Mouse (Mus musculus): Measurements from ENCODE around the gene Lcn4.

Gene Lcn4

DNA sequence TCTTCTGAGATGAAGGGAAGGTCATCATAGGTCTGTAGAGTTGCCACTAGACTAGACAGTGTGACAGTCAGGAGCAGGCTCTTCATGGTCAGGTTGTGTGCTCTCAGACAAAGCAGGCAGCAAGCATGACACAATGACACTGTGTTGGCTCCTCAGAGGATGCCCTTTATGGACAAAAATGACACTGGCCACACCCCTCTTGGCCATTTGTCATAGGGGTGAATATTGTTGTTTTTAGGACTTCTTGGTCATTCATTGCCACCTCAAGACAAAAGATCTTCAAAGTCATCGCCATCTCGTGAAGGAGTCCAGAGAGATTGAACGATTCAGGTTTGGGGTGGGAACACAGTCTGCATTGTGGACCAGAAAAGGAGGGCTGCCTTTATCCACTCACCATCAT is at the start of gene Lcn4:
TSS of gene Lcn4 (minus strand) at position 101 of the 400 bp plus-strand sequence.
- no peak for DNase-seq

DNA sequence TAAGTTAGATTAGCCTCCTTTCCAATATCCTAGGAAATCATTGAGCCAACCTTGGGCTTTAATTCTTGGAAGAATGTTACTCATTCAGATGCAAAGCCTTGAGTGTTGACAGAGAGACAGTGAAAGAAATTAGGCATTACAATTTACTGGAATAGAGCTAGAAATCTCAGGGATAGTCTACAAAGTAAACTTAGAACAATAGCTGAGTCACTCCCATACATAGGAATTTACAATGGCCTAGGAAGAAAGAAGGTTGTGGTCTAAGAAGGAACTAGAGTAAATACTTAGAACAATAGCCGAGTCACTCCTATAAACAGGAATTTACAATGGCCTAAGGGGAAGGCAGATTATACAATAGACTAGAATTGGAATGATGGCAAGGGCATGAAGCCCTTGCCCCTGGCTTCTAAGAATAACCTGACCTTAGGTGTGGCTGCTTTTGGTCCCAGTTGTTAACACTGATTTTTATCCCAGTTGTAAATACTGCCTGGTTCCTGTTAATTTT is 15.1 kb upstream of the Lcn4 start:
- no peak for DNase-seq

DNA sequence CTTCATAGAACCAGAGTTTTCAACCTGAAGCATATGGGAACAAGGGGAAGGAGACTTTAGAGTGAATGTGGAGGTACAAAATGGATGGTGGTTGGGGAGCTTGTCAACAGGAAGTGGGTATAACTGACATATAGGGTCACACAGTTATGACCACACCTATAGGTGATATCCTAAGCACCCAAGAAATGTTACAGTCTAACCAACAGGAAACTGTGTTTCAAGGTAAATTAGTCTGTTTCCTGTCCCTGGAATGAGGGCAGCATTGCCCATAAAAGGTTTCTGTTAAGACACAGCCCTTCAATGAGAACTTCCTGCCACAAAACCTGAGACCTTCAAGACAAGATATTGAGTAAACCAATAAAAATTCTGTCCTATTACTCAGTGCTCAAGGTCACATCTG is 2.3 kb downstream of the Lcn4 start:
- no peak for DNase-seq

DNA sequence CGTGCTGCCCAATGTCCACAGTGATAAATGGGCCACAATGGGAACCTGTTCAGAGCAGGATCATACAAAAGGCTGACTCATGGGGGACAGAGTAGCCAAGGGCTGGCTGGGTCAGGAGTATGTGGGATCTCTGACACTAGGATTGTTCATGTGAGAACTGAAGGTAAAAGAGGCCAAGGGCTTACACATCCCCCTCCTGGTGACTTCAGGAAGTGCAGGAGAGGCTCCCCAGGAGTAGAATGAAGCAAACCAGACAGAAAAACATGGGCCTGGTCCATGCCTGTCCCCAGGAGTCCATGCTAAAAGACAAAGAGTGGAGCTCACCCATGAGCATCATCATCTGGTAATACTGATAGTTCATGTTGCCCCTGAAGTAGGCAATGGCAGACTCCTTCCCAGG is 7.5 kb downstream of the Lcn4 start:
- peak; percentile 14 to 63 for DNase-seq

DNA sequence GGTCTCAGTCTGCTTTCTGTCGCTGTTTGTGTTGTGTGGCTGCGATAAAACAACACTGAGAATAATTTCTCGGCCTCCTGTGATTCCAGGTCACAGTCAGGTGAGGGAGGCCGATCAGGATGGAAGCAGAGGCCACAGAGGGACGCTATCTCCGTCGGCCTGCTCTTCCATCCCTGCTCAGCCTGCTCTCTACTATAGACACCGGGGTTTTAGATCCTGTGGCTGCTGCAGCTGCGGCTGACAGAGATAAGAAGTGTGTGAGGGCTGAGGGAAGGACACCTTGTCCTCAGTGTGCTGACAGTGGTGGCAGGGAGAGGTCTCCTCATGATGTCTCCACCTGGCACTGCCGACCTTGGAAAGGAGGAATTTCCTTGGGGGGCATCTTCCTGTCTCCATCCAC is 8.0 kb downstream of the Lcn4 start:
- DNase-seq, result no peak

DNA sequence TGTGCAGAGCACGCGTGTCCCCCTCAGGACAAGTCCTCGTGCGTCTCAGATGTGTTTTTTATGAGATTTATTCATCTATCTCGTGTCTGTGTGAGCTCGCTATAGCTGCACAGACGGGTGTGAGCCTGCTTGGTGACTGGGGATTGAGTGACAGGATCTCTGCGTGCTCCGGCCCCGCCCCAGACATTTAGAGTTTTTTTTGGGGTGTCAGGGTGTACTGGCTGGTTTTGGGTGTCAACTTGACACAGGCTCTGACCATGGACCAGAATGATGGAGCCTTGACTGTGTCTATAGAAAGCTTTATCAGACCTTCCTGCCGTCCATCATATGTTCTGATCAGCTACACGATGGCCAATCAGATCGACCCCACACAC is 8.6 kb downstream of the Lcn4 start:
- DNase-seq, result no peak

DNA sequence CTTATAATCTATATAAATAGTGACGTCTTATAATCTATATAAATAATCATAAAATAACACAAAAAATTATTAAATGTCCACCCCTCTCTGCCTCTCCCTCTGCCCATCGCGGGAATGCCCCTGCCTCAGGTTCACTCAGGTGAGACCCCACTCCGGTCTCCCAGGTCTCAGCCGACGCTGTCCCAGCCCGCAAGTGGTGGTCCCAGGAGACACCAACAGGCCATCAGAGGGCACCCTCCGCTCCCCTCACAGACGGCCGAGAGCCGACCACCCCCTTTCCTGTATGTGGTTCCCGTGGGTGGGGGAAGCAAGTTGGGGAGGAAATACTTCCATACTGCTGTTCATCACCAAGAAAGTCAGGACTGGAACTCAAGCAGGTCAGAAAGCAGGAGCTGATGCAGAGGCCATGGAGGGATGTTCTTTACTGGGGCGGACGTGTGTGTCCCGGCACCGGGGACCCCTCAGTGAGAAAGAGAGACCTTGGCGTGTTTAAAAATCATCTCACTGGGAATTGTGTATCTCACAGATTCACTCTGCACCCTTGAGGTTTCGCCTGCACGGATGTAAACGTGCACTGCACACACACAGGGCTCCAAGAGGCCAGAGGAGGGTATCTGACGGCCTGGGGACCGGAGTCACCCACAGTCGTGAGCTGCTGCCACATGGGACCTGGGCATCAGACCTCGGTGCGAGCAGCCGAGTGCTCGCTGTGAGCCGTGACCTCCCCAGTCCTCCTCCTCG is 9.1 kb downstream of the Lcn4 start:
- no peak for DNase-seq

DNA sequence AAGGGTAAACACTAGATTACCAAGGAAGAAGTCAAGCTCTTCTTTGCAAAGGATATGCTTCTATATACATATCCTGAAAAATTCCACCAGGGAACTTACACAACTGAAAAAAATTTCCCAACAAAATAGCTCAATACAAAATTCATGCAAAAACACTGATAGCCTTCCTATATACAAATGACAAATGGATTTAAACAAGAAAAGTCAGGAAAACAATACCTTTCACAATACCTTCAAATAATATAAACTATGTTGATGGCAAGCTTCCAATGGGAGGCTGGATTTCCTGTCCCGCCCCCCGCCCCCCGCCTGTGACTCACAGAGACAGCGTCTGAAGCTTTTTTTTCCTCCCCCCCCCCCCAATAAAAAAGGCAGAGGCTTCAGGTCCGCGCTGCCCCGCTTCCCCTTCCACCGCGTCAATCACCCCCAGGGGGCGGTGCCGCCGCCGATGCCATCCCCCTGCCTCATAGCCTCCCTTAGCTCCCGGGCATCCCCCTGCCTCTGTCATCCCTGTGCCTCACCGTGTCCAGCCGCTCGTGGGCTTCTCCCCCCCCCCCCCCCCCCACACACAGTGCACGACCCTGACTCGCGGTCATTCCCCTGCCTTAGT is 9.8 kb downstream of the Lcn4 start:
- DNase-seq, result no peak

DNA sequence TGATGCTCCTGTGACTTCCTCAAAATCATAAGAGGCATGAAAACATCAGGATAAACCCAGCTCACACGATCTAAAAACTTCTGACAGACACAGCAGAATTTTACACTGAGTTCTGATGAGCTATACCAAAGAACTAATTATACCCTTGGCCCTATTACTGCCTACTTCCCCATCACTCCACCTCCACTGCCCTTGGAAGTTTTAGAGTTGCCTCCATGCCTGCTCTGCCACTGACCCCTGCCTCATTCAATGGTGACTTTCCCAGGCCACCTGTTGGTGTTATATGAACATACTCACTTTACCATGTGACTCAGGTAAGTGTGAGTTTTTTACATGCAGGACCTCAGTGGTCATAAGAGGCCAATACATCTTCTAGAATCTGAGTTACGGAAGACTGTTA is 13.7 kb downstream of the Lcn4 start:
- no peak for DNase-seq

DNA sequence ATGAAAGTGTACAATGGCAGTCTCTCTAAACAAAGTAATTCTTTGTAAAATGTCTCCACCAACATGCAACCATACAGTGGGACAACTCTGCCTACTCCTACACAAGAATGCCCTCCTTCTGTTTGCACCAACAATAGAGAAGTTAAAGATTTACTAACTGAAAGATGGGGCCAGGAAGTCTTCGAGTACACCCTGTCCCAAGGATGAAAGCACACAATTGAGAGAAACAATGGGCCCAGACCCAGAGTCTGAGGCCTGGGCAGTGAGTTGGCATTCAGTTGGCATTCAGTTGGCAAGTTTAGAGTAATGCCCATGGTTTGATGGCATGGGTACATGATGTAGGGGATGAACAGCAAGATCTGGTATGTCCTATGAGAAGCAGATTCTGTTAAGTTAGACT is 16.4 kb downstream of the Lcn4 start:
- DNase-seq, result no peak

DNA sequence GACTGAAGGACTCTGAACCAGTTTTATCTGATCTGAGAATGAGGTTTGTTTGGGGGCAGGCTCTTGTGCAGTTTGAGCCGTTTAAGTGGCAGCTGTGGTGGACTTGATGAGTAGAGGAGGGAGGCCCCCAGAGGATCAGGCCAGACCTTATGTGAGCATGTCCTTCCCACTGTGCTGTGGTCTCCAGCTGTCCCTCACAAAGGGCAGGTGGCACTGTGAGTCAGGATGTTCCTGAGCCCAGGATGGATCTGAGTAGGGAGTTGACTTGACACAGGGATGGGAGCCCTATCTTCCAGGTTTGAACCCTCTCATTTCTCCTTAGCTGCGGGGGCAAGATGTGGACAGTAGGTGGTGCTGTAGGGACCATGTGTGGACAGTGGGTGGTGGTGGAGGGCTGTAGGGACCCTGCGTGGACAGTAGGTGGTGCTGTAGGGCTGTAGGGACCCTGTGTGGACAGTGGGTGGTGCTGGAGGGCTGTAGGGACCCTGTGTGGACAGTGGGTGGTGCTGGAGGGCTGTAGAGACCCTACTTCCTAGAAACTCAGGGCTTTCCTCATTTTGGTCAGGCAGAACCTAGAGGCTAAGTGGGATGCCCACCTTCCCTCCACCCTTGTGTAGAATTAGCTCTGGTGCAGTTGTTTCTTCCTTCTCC is 24.3 kb downstream of the Lcn4 start:
- DNase-seq, result peak; percentile 75 to 81

DNA sequence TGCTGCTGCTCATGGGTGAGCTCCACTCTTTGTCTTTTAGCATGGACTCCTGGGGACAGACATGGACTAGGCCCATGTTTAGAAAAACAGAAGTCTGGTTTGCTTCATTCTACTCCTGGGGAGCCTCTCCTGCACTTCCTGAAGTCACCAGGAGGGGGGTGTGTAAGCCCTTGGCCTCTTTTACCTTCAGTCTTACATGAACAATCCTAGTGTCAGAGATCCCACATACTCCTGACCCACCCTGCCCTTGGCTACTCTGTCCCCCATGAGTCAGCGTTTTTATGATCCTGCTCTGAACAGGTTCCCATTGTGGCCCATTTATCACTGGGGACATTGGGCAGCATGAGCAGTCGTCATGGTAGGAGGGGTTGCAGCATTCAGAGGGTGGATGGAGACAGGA is 27.1 kb downstream of the Lcn4 start:
- DNase-seq, result peak; percentile 18 to 47

DNA sequence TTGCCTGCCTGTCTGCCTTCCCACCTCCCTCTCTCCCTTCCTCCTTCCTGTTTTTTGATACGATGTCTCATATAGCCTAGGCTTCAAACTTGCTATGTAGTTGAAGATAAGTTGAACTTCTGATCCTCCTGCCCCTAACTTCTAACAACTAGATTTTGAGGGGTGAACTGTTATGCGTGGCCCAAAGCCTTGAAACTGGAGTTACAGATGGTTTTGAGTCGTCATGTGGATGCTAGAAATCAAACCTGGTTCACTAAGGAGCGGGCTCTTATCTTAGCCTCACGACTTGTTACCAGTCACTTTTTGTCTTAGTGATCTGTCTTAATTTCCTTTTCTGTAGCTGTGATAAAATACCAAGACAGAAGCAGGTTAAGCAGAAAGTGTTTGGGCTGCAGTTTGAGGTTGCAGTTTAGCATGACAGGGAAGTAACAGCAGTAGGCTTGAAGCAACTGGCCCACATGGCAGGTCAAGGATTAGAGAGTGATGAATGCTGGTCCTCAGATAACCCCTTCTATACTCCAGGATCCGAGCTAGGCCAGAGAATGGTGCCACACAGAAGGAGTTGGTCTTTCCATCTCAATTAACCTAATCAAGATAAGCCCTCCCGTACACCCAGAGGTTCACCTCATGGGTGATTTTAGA is 30.0 kb downstream of the Lcn4 start:
- no peak for DNase-seq

DNA sequence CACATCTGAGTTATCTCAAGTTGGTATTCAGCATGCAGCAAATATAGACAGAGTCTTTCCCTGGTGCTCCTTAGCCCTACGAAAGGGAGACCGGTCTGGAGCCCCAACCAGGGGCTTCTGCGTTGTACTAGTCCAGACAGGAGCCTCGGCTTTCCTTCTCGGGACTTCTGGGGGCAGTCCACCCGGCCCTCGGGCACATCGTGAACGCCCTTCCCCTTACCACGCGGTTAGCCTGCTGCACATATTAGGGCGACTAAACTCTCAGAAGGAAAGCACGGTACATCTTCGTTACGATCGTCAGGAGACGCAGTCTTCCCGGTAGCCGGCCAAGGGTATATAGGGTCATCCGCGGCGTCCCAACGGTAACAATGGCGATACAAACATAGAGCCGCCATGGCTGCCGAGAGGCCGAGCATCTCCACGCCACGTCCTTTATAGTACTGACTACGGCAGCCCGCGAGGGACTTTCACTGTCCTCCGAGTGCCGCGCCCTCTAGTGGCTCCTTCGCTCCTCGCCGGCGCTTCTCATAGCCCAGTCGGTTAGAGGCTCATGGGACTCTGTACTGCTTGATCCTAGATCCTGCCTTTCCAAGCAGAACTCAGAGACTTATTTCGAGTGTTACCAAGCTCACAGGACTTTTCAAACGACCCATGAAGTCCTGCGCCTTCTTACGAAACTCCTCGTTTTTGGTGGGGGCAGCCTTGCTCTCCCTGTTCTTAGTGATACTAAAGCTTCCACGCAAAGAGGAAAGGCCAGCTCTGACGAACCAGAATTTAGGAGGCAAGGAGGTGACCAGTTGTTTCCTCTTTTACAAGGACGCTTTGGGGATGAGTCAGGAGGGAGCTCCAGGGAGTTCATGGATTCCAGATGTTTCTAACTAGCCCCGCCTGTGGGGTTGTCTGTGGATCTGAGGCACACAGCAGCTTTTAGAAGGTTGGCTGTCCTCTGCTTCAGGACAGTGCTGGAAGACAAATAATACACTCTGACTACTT is 30.9 kb downstream of the Lcn4 start:
- peak; percentile 92 to 98 for DNase-seq

DNA sequence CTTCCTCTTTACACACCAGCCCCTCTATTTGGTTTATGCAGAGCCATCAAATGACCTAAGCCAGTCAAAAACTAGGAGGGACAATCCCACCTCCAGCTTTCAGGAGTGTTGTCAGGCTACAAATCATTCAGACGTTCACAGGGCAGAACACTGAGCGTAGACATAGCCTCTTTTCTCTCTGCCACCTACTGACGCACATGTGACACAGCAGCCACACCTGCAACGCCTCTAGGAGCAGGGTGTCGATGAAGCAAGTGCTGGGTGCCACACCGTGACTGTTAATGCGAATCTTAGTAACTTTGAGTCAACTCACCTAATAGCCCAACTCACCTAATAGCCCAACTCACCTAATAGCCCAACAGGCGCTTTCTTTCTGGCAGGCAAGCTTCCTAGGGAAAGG is 32.0 kb downstream of the Lcn4 start:
- peak; percentile 54 for DNase-seq

DNA sequence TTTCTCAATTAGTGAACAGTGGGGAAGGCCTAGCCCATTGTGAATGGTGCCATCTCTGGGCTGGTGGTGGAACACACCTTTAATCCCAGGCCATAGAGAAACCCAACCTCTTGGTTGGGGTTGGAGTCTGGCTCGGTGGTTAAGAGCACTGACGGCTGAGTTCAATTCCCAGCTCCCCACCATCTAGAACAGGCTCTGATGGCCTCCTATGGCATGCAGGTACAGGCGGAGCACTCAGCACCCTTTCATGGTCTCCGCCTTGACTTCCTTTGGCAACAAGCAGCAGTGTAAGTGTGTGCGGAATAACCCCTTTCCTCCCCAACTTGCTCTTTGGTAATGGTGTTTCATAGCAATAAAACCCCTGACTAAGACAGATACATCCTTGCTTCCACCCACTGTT is 32.5 kb downstream of the Lcn4 start:
- DNase-seq, result no peak

DNA sequence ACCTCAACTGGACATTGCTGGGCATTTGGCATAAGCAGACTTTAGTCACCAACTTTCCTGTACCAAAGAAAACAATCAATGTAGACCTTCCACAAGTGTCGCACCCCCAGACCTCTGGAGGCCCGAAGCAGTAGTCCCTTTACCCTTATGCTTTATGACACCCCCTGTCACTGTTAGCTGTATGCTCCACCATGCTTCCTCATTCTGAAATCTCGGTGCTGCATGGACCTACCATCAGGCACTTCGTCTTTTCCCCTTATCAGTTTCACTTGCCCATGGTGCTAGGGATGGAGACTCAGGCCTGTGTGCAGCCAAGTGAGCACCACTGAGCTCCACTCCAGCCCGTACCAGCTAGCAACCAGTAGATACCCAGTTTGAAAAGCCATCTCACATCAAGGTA is 33.0 kb downstream of the Lcn4 start:
- no peak for DNase-seq

DNA sequence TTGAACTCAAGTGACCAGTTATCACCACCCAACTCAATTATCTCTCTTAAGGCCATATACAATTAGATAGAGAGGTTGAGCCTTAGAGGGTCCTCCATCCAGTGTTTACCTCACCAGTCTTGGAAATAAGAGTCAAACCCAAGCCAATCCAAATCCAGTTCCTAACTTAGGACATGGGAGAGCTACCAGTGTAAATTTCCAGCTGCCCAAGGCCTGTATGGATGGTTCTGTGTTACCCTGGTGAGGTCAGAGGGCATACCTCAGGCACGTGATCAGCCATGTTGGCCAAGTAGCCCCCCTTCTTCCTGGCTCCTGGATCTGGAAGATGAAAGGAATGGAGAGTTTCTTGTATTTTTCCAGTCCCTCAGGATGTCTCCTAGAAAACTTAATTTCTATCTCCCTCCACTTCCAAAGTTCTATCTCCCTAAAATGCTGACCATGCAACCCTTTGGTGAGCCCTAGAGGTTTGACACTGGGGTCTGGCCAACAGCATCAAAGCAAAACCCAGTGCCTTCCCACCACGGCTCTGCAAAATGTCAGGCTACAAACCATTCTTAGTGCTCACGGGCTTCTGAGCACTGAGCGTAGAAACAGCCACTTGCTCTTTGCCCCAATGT is 33.7 kb downstream of the Lcn4 start:
- no peak for DNase-seq

DNA sequence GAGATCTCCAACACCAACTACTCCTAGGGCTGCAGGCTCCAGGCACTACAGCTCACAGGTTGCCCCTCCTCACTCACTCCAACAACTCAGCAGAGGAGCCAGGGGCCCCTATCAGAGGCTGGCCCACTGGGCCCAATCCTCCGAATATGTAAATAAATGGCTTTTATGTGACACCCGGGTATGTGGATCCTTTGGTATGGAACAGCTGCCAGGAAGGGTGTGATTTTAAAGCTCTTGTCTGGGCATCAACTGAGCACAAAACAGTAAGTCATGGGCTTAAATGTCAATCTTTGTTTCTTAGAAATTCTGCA is 34.8 kb downstream of the Lcn4 start:
- no peak for DNase-seq

DNA sequence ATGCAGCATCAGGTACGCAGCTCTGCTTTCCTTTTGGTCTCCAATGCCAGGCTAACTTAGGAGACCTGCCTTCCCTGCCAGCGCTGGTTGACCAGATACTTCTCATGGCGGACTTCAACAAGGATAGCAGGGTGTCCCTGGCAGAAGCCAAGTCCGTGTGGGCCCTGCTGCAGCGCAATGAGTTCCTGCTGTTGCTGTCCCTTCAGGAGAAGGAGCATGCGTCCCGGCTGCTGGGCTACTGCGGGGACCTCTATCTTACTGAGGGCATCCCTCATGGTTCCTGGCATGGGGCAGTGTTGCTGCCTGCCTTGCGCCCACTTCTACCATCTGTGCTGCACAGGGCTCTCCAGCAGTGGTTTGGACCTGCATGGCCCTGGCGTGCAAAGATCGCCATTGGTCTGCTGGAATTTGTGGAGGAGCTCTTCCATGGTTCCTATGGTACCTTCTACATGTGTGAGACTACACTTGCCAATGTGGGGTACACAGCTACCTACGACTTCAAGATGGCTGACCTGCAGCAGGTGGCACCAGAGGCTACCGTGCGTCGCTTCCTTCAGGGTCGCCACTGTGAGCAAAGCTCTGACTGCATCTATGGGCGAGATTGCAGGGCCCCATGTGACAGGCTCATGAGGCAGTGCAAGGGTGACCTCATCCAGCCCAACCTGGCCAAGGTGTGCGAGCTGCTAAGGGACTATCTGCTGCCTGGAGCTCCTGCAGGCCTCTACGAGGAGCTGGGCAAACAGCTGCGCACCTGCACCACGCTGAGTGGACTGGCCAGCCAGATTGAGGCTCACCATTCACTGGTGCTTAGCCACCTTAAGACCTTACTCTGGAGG is 35.4 kb downstream of the Lcn4 start:
- no peak for DNase-seq

Data from kidney, adult 8-10 months (tissue).